Mouse (Mus musculus): ENCODE measurements at regions not wholly inside any gene's neighbourhood (a gene's known extent, or its start where the extent isn't known, plus 50 kb on each side); places are given as distances from the start of the nearest gene placed in this dataset.

GRCm38 (mm10) chr6:13384469-13384868 lies 159.7 kb upstream of the Vwde start:
- no peak for ATAC-seq
- TF ChIP-seq CTCF (IDR thresholded peaks at IDR 0.05; ENCODE audit: low read depth) (no peak), EP300 (IDR thresholded peaks at IDR 0.05; ENCODE audit: low read depth) (no peak)

GRCm38 (mm10) chr6:13383211-13383610 lies 158.4 kb upstream of the Vwde start:
- Histone ChIP-seq H3K9ac (replicated peaks) (no peak overlapping the region), H3K4me1 (ENCODE audit: insufficient read depth) (no peaks in the 10 kb centered on the region), H3K9me3 (ENCODE audit: low read length) (no peaks in the 10 kb centered on the region), H3K36me3 (replicated peaks; ENCODE audit: insufficient read depth, low read length) (no peaks in the 10 kb centered on the region), H3K4me3 (ENCODE audit: low read depth, low read length) (no peak overlapping the region), H3K27ac (ENCODE audit: low read depth) (no peak overlapping the region), H3K4me2 (ENCODE audit: low read depth, low read length) (no peak overlapping the region), H3K27me3 (ENCODE audit: insufficient read depth, low read length) (no peaks in the 10 kb centered on the region)
- TF ChIP-seq EP300 (IDR thresholded peaks at IDR 0.05; ENCODE audit: low read depth), result no peak
- no peak for TF ChIP-seq CTCF (IDR thresholded peaks at IDR 0.05; ENCODE audit: low read depth)
- ATAC-seq, result no peak
- DNase-seq, result no peak
- WGBS (ENCODE audit: insufficient replicate concordance), result 71% methylated on average over 2 of the region's 2 CpGs

More at GRCm38 (mm10) chr6:13384469-13384868, 159.7 kb upstream of the Vwde start:
- H3K9me3 ChIP-seq (ENCODE audit: low read length), result no peaks in the 10 kb centered on the region
- H3K27ac ChIP-seq (ENCODE audit: low read depth), result no peak overlapping the region
- WGBS (ENCODE audit: insufficient replicate concordance), result 67% methylated on average over 1 of the region's 1 CpGs
- H3K4me3 ChIP-seq (ENCODE audit: low read depth, low read length), result no peak overlapping the region
- no peak overlapping the region for H3K9ac ChIP-seq (replicated peaks)
- no peaks in the 10 kb centered on the region for H3K4me1 ChIP-seq (ENCODE audit: insufficient read depth)
- no peaks in the 10 kb centered on the region for H3K27me3 ChIP-seq (ENCODE audit: insufficient read depth, low read length)
- no peaks in the 10 kb centered on the region for H3K36me3 ChIP-seq (replicated peaks; ENCODE audit: insufficient read depth, low read length)
- DNase-seq, result no peak
- H3K4me2 ChIP-seq (ENCODE audit: low read depth, low read length), result no peak overlapping the region

GRCm38 (mm10) chr6:13380819-13381218 lies 156.1 kb upstream of the Vwde start:
- TF ChIP-seq CTCF (IDR thresholded peaks at IDR 0.05; ENCODE audit: low read depth) (no peak), EP300 (IDR thresholded peaks at IDR 0.05; ENCODE audit: low read depth) (no peak)
- DNase-seq (no peak), ATAC-seq (no peak)
- no peaks in the 10 kb centered on the region for H3K4me1 ChIP-seq (ENCODE audit: insufficient read depth)
- WGBS (ENCODE audit: insufficient replicate concordance), result 53% methylated on average over 3 of the region's 3 CpGs
- no peak overlapping the region for H3K27ac ChIP-seq (ENCODE audit: low read depth)
- no peaks in the 10 kb centered on the region for H3K36me3 ChIP-seq (replicated peaks; ENCODE audit: insufficient read depth, low read length)
- no peaks in the 10 kb centered on the region for H3K9me3 ChIP-seq (ENCODE audit: low read length)
- no peak overlapping the region for H3K9ac ChIP-seq (replicated peaks)
- no peak overlapping the region for H3K4me2 ChIP-seq (ENCODE audit: low read depth, low read length)
- H3K27me3 ChIP-seq (ENCODE audit: insufficient read depth, low read length), result no peaks in the 10 kb centered on the region
- no peak overlapping the region for H3K4me3 ChIP-seq (ENCODE audit: low read depth, low read length)

DNA sequence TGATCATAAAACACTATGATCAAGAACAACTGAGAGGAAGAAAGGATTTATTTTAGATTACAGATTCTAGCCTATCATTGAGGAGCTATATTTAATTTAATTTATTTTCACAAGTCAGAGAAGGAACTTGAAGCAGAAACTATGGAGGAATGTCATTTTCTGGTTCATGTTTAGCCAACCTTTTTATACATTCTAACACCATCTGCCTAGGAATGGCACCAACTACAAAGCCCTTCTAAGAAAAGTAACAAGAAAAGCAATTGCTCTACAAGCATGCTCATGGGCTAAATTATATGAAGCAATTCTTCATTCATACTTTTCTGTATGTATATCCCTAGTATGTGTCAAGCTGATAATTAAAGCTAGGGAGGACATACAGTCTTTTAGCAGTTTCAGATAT lies 155.0 kb upstream of the Vwde start:
- Histone ChIP-seq H3K9me3 (ENCODE audit: low read length) (no peaks in the 10 kb centered on the region), H3K27me3 (ENCODE audit: insufficient read depth, low read length) (no peaks in the 10 kb centered on the region), H3K9ac (replicated peaks) (no peak overlapping the region), H3K4me2 (ENCODE audit: low read depth, low read length) (no peak overlapping the region), H3K27ac (ENCODE audit: low read depth) (no peak overlapping the region), H3K4me3 (ENCODE audit: low read depth, low read length) (no peak overlapping the region), H3K36me3 (replicated peaks; ENCODE audit: insufficient read depth, low read length) (no peaks in the 10 kb centered on the region), H3K4me1 (ENCODE audit: insufficient read depth) (no peaks in the 10 kb centered on the region)
- TF ChIP-seq EP300 (IDR thresholded peaks at IDR 0.05; ENCODE audit: low read depth) (no peak), CTCF (IDR thresholded peaks at IDR 0.05; ENCODE audit: low read depth) (no peak)
- DNase-seq (no peak), ATAC-seq (no peak)

GRCm38 (mm10) chr6:13373896-13374295 lies 149.1 kb upstream of the Vwde start:
- WGBS (ENCODE audit: insufficient replicate concordance), result 52% methylated on average over 1 of the region's 1 CpGs
- DNase-seq (no peak), ATAC-seq (no peak)
- no peaks in the 10 kb centered on the region for H3K9me3 ChIP-seq (ENCODE audit: low read length)
- no peak overlapping the region for H3K9ac ChIP-seq (replicated peaks)
- H3K27ac ChIP-seq (ENCODE audit: low read depth), result no peak overlapping the region
- no peak overlapping the region for H3K4me2 ChIP-seq (ENCODE audit: low read depth, low read length)
- H3K4me3 ChIP-seq (ENCODE audit: low read depth, low read length), result no peak overlapping the region
- no peak for TF ChIP-seq EP300 (IDR thresholded peaks at IDR 0.05; ENCODE audit: low read depth)
- TF ChIP-seq CTCF (IDR thresholded peaks at IDR 0.05; ENCODE audit: low read depth), result no peak
- H3K4me1 ChIP-seq (ENCODE audit: insufficient read depth), result no peaks in the 10 kb centered on the region
- H3K27me3 ChIP-seq (ENCODE audit: insufficient read depth, low read length), result no peaks in the 10 kb centered on the region
- H3K36me3 ChIP-seq (replicated peaks; ENCODE audit: insufficient read depth, low read length), result no peaks in the 10 kb centered on the region

- no peak overlapping the region for H3K9ac ChIP-seq (replicated peaks)
- TF ChIP-seq EP300 (IDR thresholded peaks at IDR 0.05; ENCODE audit: low read depth) (no peak), CTCF (IDR thresholded peaks at IDR 0.05; ENCODE audit: low read depth) (no peak)
- ATAC-seq (no peak), DNase-seq (no peak)
- H3K27ac ChIP-seq (ENCODE audit: low read depth), result no peak overlapping the region
- no peaks in the 10 kb centered on the region for H3K9me3 ChIP-seq (ENCODE audit: low read length)
- no peaks in the 10 kb centered on the region for H3K4me1 ChIP-seq (ENCODE audit: insufficient read depth)
- no peak overlapping the region for H3K4me2 ChIP-seq (ENCODE audit: low read depth, low read length)
- H3K27me3 ChIP-seq (ENCODE audit: insufficient read depth, low read length), result no peaks in the 10 kb centered on the region
- H3K36me3 ChIP-seq (replicated peaks; ENCODE audit: insufficient read depth, low read length), result no peaks in the 10 kb centered on the region
- H3K4me3 ChIP-seq (ENCODE audit: low read depth, low read length), result no peak overlapping the region
Observed at GRCm38 (mm10) chr6:13369709-13370296, 145.0 kb upstream of the Vwde start.
